ENCODE assay signal across 9 mouse cellular contexts in the genomic region with DNA sequence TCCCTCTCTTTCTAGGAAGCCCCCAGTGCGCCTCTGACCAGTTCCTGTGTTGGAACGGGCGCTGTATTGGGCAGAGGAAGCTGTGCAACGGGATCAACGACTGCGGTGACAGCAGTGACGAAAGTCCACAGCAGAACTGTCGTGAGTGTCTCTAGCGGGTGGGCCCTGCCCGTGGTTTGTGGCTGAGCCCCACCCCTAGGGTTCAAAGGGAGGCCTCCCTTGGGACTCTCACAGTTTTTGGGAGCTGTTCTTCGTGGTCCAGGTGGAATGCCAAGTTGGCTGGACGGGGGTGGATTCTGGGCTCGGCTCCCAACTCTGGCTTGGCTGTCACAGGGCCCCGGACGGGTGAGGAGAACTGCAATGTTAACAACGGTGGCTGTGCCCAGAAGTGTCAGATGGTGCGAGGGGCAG. TPM values are rescaled to one million over a fixed set of nuclear protein-coding genes. Genes with fewer than 3 reads are reported as not detected.
A peak's percentile ranks its signal among the peaks of the same experiment; 100 is the strongest.
DNase-seq lines count a peak whose midpoint lies in the region; ATAC-seq and TF ChIP-seq lines count a peak whose summit lies in the region.
"Had no signal": no experiment of that assay in that cellular context is flagged by ENCODE, and none has a peak within 500 bp of the region (broad histone marks: within the 10 kb centered on the region; RNA-seq: fewer than 3 reads in every experiment).

No protein-coding gene starts in this region.

- ATAC-seq in lung, postnatal 0 days = peak; percentile 22; the same call in 1 of the 2 replicates
- ATAC-seq in heart, embryonic 12.5 days (ENCODE audit: insufficient number of reproducible peaks, low FRiP score) = 0 out of 2 replicates have a peak, but pooled peaks have one; percentile 17
- ATAC-seq in neutrophil, adult 5-6 weeks (ENCODE audit: extremely low read depth, insufficient number of reproducible peaks, low FRiP score, poor library complexity, severe bottlenecking) = 0 out of 2 replicates have a peak, but pooled peaks have one; percentile 37
- ATAC-seq in intestine, embryonic 15.5 days = no peak

- peaks cover 56% of the 10 kb centered on the region; the same call in 1 of the 2 replicates for H3K36me3 ChIP-seq in lung, postnatal 0 days (ENCODE audit: insufficient read depth, low read length)
- peaks cover 74% of the 10 kb centered on the region for H3K36me3 ChIP-seq in heart, embryonic 12.5 days
- peaks cover 32% of the 10 kb centered on the region for H3K36me3 ChIP-seq in intestine, embryonic 15.5 days

- no peaks in the 10 kb centered on the region for H3K4me1 ChIP-seq in lung, postnatal 0 days (ENCODE audit: insufficient read depth, low read depth, low read length)
- H3K4me1 ChIP-seq in heart, embryonic 12.5 days (replicated peaks) = peaks cover 8% of the 10 kb centered on the region
- peaks cover 24% of the 10 kb centered on the region for H3K4me1 ChIP-seq in intestine, embryonic 15.5 days (replicated peaks)
- H3K4me1 ChIP-seq: neural tube, embryonic 12.5 days had no signal

- DNase-seq in cerebellum, postnatal 10 days = peak; percentile 81 to 85
- no peak for DNase-seq in cerebellum, adult 11 months
- no peak for DNase-seq in lung, postnatal 0 days (ENCODE audit: low spot score)
- DNase-seq in lung, postnatal 14 days = no peak
- DNase-seq in B cell, adult 2 months = no peak

- no peaks in the 10 kb centered on the region for H3K9me3 ChIP-seq in lung, postnatal 0 days (ENCODE audit: low read length)
- H3K9me3 ChIP-seq in heart, embryonic 12.5 days (replicated peaks) = no peaks in the 10 kb centered on the region
- no peaks in the 10 kb centered on the region for H3K9me3 ChIP-seq in intestine, embryonic 15.5 days
- H3K9me3 ChIP-seq: neural tube, embryonic 12.5 days had no signal

- no peak for TF ChIP-seq CTCF in lung, postnatal 0 days (IDR thresholded peaks at IDR 0.05)

- TF ChIP-seq EP300 in lung, postnatal 0 days (IDR thresholded peaks at IDR 0.05) = no peak

- no peak overlapping the region for H3K9ac ChIP-seq in lung, postnatal 0 days (replicated peaks; ENCODE audit: low read depth)
- no peak overlapping the region for H3K9ac ChIP-seq in heart, embryonic 12.5 days
- no peak overlapping the region for H3K9ac ChIP-seq in intestine, embryonic 15.5 days
- H3K9ac ChIP-seq: neural tube, embryonic 12.5 days had no signal

- WGBS in lung, postnatal 0 days = 48% methylated on average over 17 of the region's 17 CpGs
- WGBS in heart, embryonic 12.5 days = 66% methylated on average over 17 of the region's 17 CpGs
- 69% methylated on average over 17 of the region's 17 CpGs for WGBS in intestine, embryonic 15.5 days

- no peak overlapping the region for H3K4me3 ChIP-seq in lung, postnatal 0 days (ENCODE audit: low read depth, low read length)
- no peak overlapping the region for H3K4me3 ChIP-seq in heart, embryonic 12.5 days
- no peak overlapping the region for H3K4me3 ChIP-seq in intestine, embryonic 15.5 days (replicated peaks)
- H3K4me3 ChIP-seq: neural tube, embryonic 12.5 days had no signal

- H3K4me2 ChIP-seq in lung, postnatal 0 days (replicated peaks; ENCODE audit: low read depth, low read length) = no peak overlapping the region
- no peak overlapping the region for H3K4me2 ChIP-seq in heart, embryonic 12.5 days
- no peak overlapping the region for H3K4me2 ChIP-seq in intestine, embryonic 15.5 days (replicated peaks)
- H3K4me2 ChIP-seq: neural tube, embryonic 12.5 days had no signal

- H3K27ac ChIP-seq in lung, postnatal 0 days (ENCODE audit: low read length) = no peak overlapping the region
- no peak overlapping the region for H3K27ac ChIP-seq in heart, embryonic 12.5 days (ENCODE audit: poor library complexity, severe bottlenecking)
- no peak overlapping the region for H3K27ac ChIP-seq in intestine, embryonic 15.5 days
- H3K27ac ChIP-seq: neural tube, embryonic 12.5 days had no signal

- H3K27me3 ChIP-seq in lung, postnatal 0 days (replicated peaks; ENCODE audit: insufficient read depth, low read length) = no peaks in the 10 kb centered on the region
- no peaks in the 10 kb centered on the region for H3K27me3 ChIP-seq in heart, embryonic 12.5 days (replicated peaks)
- H3K27me3 ChIP-seq in intestine, embryonic 15.5 days (replicated peaks) = no peaks in the 10 kb centered on the region
- H3K27me3 ChIP-seq: neural tube, embryonic 12.5 days had no signal

RNA-seq across cellular contexts. Expression of a gene that starts 18.9 kb away (rescaled TPM):
- polyA plus RNA-seq in lung, postnatal 0 days (2015; fragmentation: Nextera tagmentation; extraction: Ambion mirVana) = 18.9 TPM in 2 replicates
- 4.4 and 4.9 TPM in 2 replicates for polyA plus RNA-seq in heart, embryonic 12.5 days (2016; fragmentation: Nextera tagmentation; extraction: Ambion mirVana)
- 1.0 and 1.1 TPM in 2 replicates for total RNA-seq in neutrophil, adult 5-6 weeks (2017)
- 8.7 and 9.2 TPM in 2 replicates for polyA plus RNA-seq in intestine, embryonic 15.5 days (2015; fragmentation: Nextera tagmentation; extraction: Ambion mirVana)

RNA-seq across cellular contexts. Expression of a gene that starts 31.8 kb away (rescaled TPM):
- 27.0 and 38.9 TPM in 2 replicates for polyA plus RNA-seq in lung, postnatal 0 days (2015; fragmentation: Nextera tagmentation; extraction: Ambion mirVana)
- polyA plus RNA-seq in heart, embryonic 12.5 days (2016; fragmentation: Nextera tagmentation; extraction: Ambion mirVana) = 35.7 and 40.1 TPM in 2 replicates
- 1.7 and 2.9 TPM in 2 replicates for total RNA-seq in neutrophil, adult 5-6 weeks (2017)
- 36.3 and 38.6 TPM in 2 replicates for polyA plus RNA-seq in intestine, embryonic 15.5 days (2015; fragmentation: Nextera tagmentation; extraction: Ambion mirVana)

RNA-seq across cellular contexts. Expression of a gene that starts 50.3 kb away (rescaled TPM):
- 25.9 and 31.8 TPM in 2 replicates for polyA plus RNA-seq in lung, postnatal 0 days (2015; fragmentation: Nextera tagmentation; extraction: Ambion mirVana)
- polyA plus RNA-seq in heart, embryonic 12.5 days (2016; fragmentation: Nextera tagmentation; extraction: Ambion mirVana) = 77.1 and 87.8 TPM in 2 replicates
- total RNA-seq in neutrophil, adult 5-6 weeks (2017) = 31.4 and 35.0 TPM in 2 replicates
- 68.7 and 81.2 TPM in 2 replicates for polyA plus RNA-seq in intestine, embryonic 15.5 days (2015; fragmentation: Nextera tagmentation; extraction: Ambion mirVana)

Comparison
In these comparisons a context has a peak if more than half of its experiments do, and no peak if none do; other contexts are left out.
1. DNase-seq: peak in cerebellum, postnatal 10 days (2 of 2); none in cerebellum, adult 11 months (single experiment), lung, postnatal 0 days (single experiment), lung, postnatal 14 days (single experiment) and B cell, adult 2 months (0 of 2).